Mouse (Mus musculus) bone marrow macrophage, adult 2 months (primary cell): Measurements from ENCODE around the gene Uhrf2.

ENCODE experiments used
- CTCF ChIP-seq: IDR thresholded peaks from 2 replicates; pipeline ENCODE4 v1.5.1; 2012; ENCODE audit warnings: low read depth, mild to moderate bottlenecking, low read length, moderate library complexity
- POLR2A ChIP-seq: IDR thresholded peaks from 2 replicates; pipeline ENCODE4 v1.6.1; 2012; ENCODE audit warnings: mild to moderate bottlenecking, low read depth, low read length, borderline replicate concordance

- TF ChIP-seq CTCF, result no peak
- no peak for TF ChIP-seq POLR2A
Observed at GRCm38 (mm10) chr19:30125670-30126059, 95.4 kb downstream of the Uhrf2 start.
